Mouse (Mus musculus): ENCODE measurements at regions not wholly inside any gene's neighbourhood (a gene's known extent, or its start where the extent isn't known, plus 50 kb on each side); places are given as distances from the start of the nearest gene placed in this dataset.

- no peaks in the 10 kb centered on the region for H3K36me3 ChIP-seq (ENCODE audit: inconsistent target)
- no peak overlapping the region for H3K27ac ChIP-seq
- no peaks in the 10 kb centered on the region for H3K79me2 ChIP-seq (ENCODE audit: inconsistent target)
- WGBS (ENCODE audit: missing documents), result 100% methylated on average over 1 of the region's 1 CpGs
- no peak overlapping the region for H3K4me3 ChIP-seq (ENCODE audit: inconsistent target)
Measured at GRCm38 (mm10) chr15:10818706-10819105, 104.3 kb upstream of the Rai14 start.

GRCm38 (mm10) chr15:10823933-10824332, 109.5 kb upstream of the Rai14 start:
- Histone ChIP-seq H3K27ac (no peak overlapping the region), H3K36me3 (ENCODE audit: inconsistent target) (no peaks in the 10 kb centered on the region), H3K79me2 (ENCODE audit: inconsistent target) (no peaks in the 10 kb centered on the region), H3K4me3 (ENCODE audit: inconsistent target) (no peak overlapping the region)
- whole genome bisulfite sequencing (ENCODE audit: missing documents), result 100% methylated on average over 5 of the region's 5 CpGs

GRCm38 (mm10) chr15:10829588-10829987, 115.2 kb upstream of the Rai14 start:
- Histone ChIP-seq H3K36me3 (ENCODE audit: inconsistent target) (no peaks in the 10 kb centered on the region), H3K79me2 (ENCODE audit: inconsistent target) (no peaks in the 10 kb centered on the region), H3K27ac (no peak overlapping the region), H3K4me3 (ENCODE audit: inconsistent target) (no peak overlapping the region)
- WGBS (ENCODE audit: missing documents), result 62% methylated on average over 5 of the region's 5 CpGs

GRCm38 (mm10) chr15:10830478-10830877, 116.1 kb upstream of the Rai14 start:
- Histone ChIP-seq H3K79me2 (ENCODE audit: inconsistent target) (no peaks in the 10 kb centered on the region), H3K27ac (no peak overlapping the region), H3K36me3 (ENCODE audit: inconsistent target) (no peaks in the 10 kb centered on the region), H3K4me3 (ENCODE audit: inconsistent target) (no peak overlapping the region)
- WGBS (ENCODE audit: missing documents), result 79% methylated on average over 3 of the region's 5 CpGs

GRCm38 (mm10) chr15:10831106-10831505, 116.7 kb upstream of the Rai14 start:
- Histone ChIP-seq H3K4me3 (ENCODE audit: inconsistent target) (no peak overlapping the region), H3K36me3 (ENCODE audit: inconsistent target) (no peaks in the 10 kb centered on the region), H3K27ac (no peak overlapping the region), H3K79me2 (ENCODE audit: inconsistent target) (no peaks in the 10 kb centered on the region)
- 85% methylated on average over 5 of the region's 5 CpGs for WGBS (ENCODE audit: missing documents)

GRCm38 (mm10) chr15:10832331-10832730, 117.9 kb upstream of the Rai14 start:
- H3K27ac ChIP-seq, result no peak overlapping the region
- WGBS (ENCODE audit: missing documents), result 31% methylated on average over 1 of the region's 1 CpGs
- H3K36me3 ChIP-seq (ENCODE audit: inconsistent target), result no peaks in the 10 kb centered on the region
- H3K4me3 ChIP-seq (ENCODE audit: inconsistent target), result no peak overlapping the region
- H3K79me2 ChIP-seq (ENCODE audit: inconsistent target), result no peaks in the 10 kb centered on the region

- Histone ChIP-seq H3K79me2 (ENCODE audit: inconsistent target) (no peaks in the 10 kb centered on the region), H3K27ac (no peak overlapping the region), H3K4me3 (ENCODE audit: inconsistent target) (no peak overlapping the region), H3K36me3 (ENCODE audit: inconsistent target) (no peaks in the 10 kb centered on the region)
- 61% methylated on average over 7 of the region's 7 CpGs for WGBS (ENCODE audit: missing documents)
Measured at GRCm38 (mm10) chr15:10833866-10834571, 118.1 kb upstream of the C1qtnf3 start.

- no peak overlapping the region for H3K4me3 ChIP-seq (ENCODE audit: inconsistent target)
- H3K36me3 ChIP-seq (ENCODE audit: inconsistent target), result no peaks in the 10 kb centered on the region
- 90% methylated on average over 1 of the region's 1 CpGs for WGBS (ENCODE audit: missing documents)
- H3K27ac ChIP-seq, result no peak overlapping the region
- H3K79me2 ChIP-seq (ENCODE audit: inconsistent target), result no peaks in the 10 kb centered on the region
Measured at GRCm38 (mm10) chr15:10838584-10839288, 113.4 kb upstream of the C1qtnf3 start.

GRCm38 (mm10) chr15:10840621-10841034, 111.5 kb upstream of the C1qtnf3 start:
- WGBS (ENCODE audit: missing documents), result 93% methylated on average over 4 of the region's 4 CpGs
- no peak overlapping the region for H3K27ac ChIP-seq
- H3K4me3 ChIP-seq (ENCODE audit: inconsistent target), result no peak overlapping the region

GRCm38 (mm10) chr15:10843060-10843695, 109.0 kb upstream of the C1qtnf3 start:
- no peak overlapping the region for H3K4me3 ChIP-seq (ENCODE audit: inconsistent target)
- no peak overlapping the region for H3K27ac ChIP-seq
- no peaks in the 10 kb centered on the region for H3K79me2 ChIP-seq (ENCODE audit: inconsistent target)
- no peaks in the 10 kb centered on the region for H3K36me3 ChIP-seq (ENCODE audit: inconsistent target)
- WGBS (ENCODE audit: missing documents), result 77% methylated on average over 3 of the region's 3 CpGs

More at GRCm38 (mm10) chr15:10840621-10841034, 111.5 kb upstream of the C1qtnf3 start:
- no peaks in the 10 kb centered on the region for H3K36me3 ChIP-seq (ENCODE audit: inconsistent target)
- no peaks in the 10 kb centered on the region for H3K79me2 ChIP-seq (ENCODE audit: inconsistent target)

GRCm38 (mm10) chr15:10846722-10847121, 105.4 kb upstream of the C1qtnf3 start:
- Histone ChIP-seq H3K79me2 (ENCODE audit: inconsistent target) (no peaks in the 10 kb centered on the region), H3K27ac (no peak overlapping the region), H3K36me3 (ENCODE audit: inconsistent target) (no peaks in the 10 kb centered on the region), H3K4me3 (ENCODE audit: inconsistent target) (no peak overlapping the region)
- WGBS (ENCODE audit: missing documents), result 94% methylated on average over 4 of the region's 4 CpGs

GRCm38 (mm10) chr15:10864004-10864775, 87.9 kb upstream of the C1qtnf3 start:
- Histone ChIP-seq H3K36me3 (ENCODE audit: inconsistent target) (no peaks in the 10 kb centered on the region), H3K79me2 (ENCODE audit: inconsistent target) (no peaks in the 10 kb centered on the region), H3K4me3 (ENCODE audit: inconsistent target) (no peak overlapping the region), H3K27ac (no peak overlapping the region)
- WGBS (ENCODE audit: missing documents), result 79% methylated on average over 6 of the region's 7 CpGs

- H3K36me3 ChIP-seq (ENCODE audit: inconsistent target), result no peaks in the 10 kb centered on the region
- H3K79me2 ChIP-seq (ENCODE audit: inconsistent target), result no peaks in the 10 kb centered on the region
- no peak overlapping the region for H3K4me3 ChIP-seq (ENCODE audit: inconsistent target)
- 86% methylated on average over 5 of the region's 5 CpGs for WGBS (ENCODE audit: missing documents)
- no peak overlapping the region for H3K27ac ChIP-seq
Measured at GRCm38 (mm10) chr15:10865109-10865508, 87.0 kb upstream of the C1qtnf3 start.

GRCm38 (mm10) chr15:10866794-10867193, 85.3 kb upstream of the C1qtnf3 start:
- H3K36me3 ChIP-seq (ENCODE audit: inconsistent target), result no peaks in the 10 kb centered on the region
- H3K27ac ChIP-seq, result no peak overlapping the region
- H3K4me3 ChIP-seq (ENCODE audit: inconsistent target), result no peak overlapping the region
- no peaks in the 10 kb centered on the region for H3K79me2 ChIP-seq (ENCODE audit: inconsistent target)
- 86% methylated on average over 5 of the region's 5 CpGs for WGBS (ENCODE audit: missing documents)

Data from macrophage (primary cell).